Mouse (Mus musculus) myocyte (in vitro differentiated cells): ENCODE results near the gene 4933434E20Rik. TPM values are rescaled to one million over a fixed set of nuclear protein-coding genes. Genes with fewer than 3 reads are reported as not detected.
A peak's percentile ranks its signal among the peaks of the same experiment; 100 is the strongest.

Experiments
- H3K27me3 ChIP-seq: one replicate; pipeline ENCODE4 v1.6.1; 2011; ENCODE audit not compliant: control insufficient read depth, insufficient read depth, insufficient read length
- H3K36me3 ChIP-seq: one replicate; pipeline ENCODE4 v1.6.1; 2011; ENCODE audit not compliant: control insufficient read depth, insufficient read depth
- H3K4me2 ChIP-seq: one replicate; pipeline ENCODE4 v1.6.1; 2011; ENCODE audit warnings: low read depth, control low read depth
- H3K4me3 ChIP-seq: one replicate; pipeline ENCODE4 v1.5.1; 2011; ENCODE audit warnings: mild to moderate bottlenecking, control low read depth, moderate library complexity
- H3K79me2 ChIP-seq: one replicate; pipeline ENCODE4 v1.6.1; 2011; ENCODE audit not compliant: control insufficient read depth, insufficient read depth
- H3ac ChIP-seq: one replicate; pipeline ENCODE4 v1.6.1; 2011; ENCODE audit not compliant: control insufficient read depth, insufficient read length
- CEBPB ChIP-seq: IDR thresholded peaks from 2 replicates; pipeline ENCODE4 v1.6.1; 2011; ENCODE audit warnings: mild to moderate bottlenecking, moderate library complexity; ENCODE audit not compliant: poor library complexity, insufficient read depth, severe bottlenecking
- E2F4 ChIP-seq: IDR thresholded peaks from one replicate; pipeline ENCODE4 v1.6.1; 2011; ENCODE audit warnings: mild to moderate bottlenecking, control low read depth, moderate library complexity; ENCODE audit not compliant: insufficient read depth
- MAX ChIP-seq: IDR thresholded peaks from one replicate; pipeline ENCODE4 v1.6.1; 2011; ENCODE audit warnings: low read depth, mild to moderate bottlenecking, control low read depth
- MYOD1 ChIP-seq, 3 experiments: IDR thresholded peaks; one replicate each; pipeline ENCODE4 v1.6.1; 2011; ENCODE audit warnings: control low read depth in 2 of 3, low read depth in 2 of 3, mild to moderate bottlenecking in 2 of 3, moderate library complexity in 1 of 3; ENCODE audit not compliant: insufficient read length in 2 of 3, control insufficient read depth in 1 of 3
- MYOG ChIP-seq, 3 experiments: IDR thresholded peaks; one replicate each; pipeline ENCODE4 v1.6.1; 2011; ENCODE audit warnings: control low read depth in 2 of 3, low read depth in 2 of 3, mild to moderate bottlenecking in 2 of 3; ENCODE audit not compliant: insufficient read length in 2 of 3, control insufficient read depth in 1 of 3, insufficient read depth in 1 of 3
- POLR2A ChIP-seq: IDR thresholded peaks from one replicate; pipeline ENCODE4 v1.6.1; 2011; ENCODE audit warnings: low read depth, mild to moderate bottlenecking, control low read depth, moderate library complexity; ENCODE audit not compliant: insufficient read length
- POLR2AphosphoS2 ChIP-seq: IDR thresholded peaks from one replicate; pipeline ENCODE4 v1.6.1; 2011; ENCODE audit warnings: low read depth, control low read depth; ENCODE audit not compliant: insufficient read length
- REST ChIP-seq: IDR thresholded peaks from one replicate; pipeline ENCODE4 v1.6.1; 2011; ENCODE audit warnings: mild to moderate bottlenecking, control low read depth, moderate library complexity; ENCODE audit not compliant: insufficient read depth, insufficient read length
- SRF ChIP-seq: IDR thresholded peaks from one replicate; pipeline ENCODE4 v1.6.1; 2011; ENCODE audit warnings: low read depth; ENCODE audit not compliant: control insufficient read depth, insufficient read length
- TCF12 ChIP-seq: IDR thresholded peaks from one replicate; pipeline ENCODE4 v1.6.1; 2011; ENCODE audit warnings: mild to moderate bottlenecking, control low read depth; ENCODE audit not compliant: poor library complexity, insufficient read depth, severe bottlenecking
- TCF3 ChIP-seq: IDR thresholded peaks from one replicate; pipeline ENCODE4 v1.6.1; 2011; ENCODE audit warnings: low read depth, control low read depth; ENCODE audit not compliant: insufficient read length
- USF1 ChIP-seq: IDR thresholded peaks from one replicate; pipeline ENCODE4 v1.6.1; 2011; ENCODE audit warnings: low read depth, mild to moderate bottlenecking, control low read depth, moderate library complexity
- polyA plus RNA-seq: library from polyadenylated mRNA; unstranded; fragments of >200 nt; fragmentation: generic; extraction: Trizol; gene quantifications from one replicate; pipeline ENCODE4 v1.2.1, GENCODE M21; 2012; ENCODE audit warnings: missing spikeins

Gene 4933434E20Rik
- polyA plus RNA-seq, 1 experiment = 83.8 TPM

DNA sequence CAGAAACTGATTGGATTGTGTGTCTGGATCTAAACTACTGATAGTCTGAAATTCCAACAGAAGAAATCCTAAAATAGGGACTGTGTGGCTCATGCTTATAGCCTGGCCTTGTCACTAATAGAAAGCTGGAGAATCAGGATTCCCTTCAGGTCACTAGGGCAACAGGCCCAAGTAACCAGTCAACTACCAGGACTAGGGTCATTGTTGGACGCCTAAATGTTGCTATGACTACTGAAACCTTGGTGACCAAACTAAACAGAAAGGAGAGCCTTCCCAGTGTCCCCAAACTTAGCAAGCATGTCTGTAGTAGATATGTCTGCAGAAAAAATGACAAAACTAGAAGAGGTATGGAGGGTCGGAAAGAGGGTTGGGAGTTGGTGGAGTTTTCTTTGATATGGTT, 11.1 kb downstream of the 4933434E20Rik start:
- peaks cover 30% of the 10 kb centered on the region for H3K36me3 ChIP-seq
- TF ChIP-seq USF1 (no peak), TCF3 (no peak), POLR2AphosphoS2 (no peak), SRF (no peak), CEBPB (no peak), MYOG (IDR thresholded peaks at IDR 0.05; ENCODE audit: control insufficient read depth in 1 of 3, insufficient read depth in 1 of 3, insufficient read length in 2 of 3, low read depth in 2 of 3) (no peak), POLR2A (no peak), REST (no peak), MAX (no peak), MYOD1 (IDR thresholded peaks at IDR 0.05; ENCODE audit: control insufficient read depth in 1 of 3, insufficient read length in 2 of 3, low read depth in 2 of 3) (no peak), TCF12 (no peak), E2F4 (no peak)

DNA sequence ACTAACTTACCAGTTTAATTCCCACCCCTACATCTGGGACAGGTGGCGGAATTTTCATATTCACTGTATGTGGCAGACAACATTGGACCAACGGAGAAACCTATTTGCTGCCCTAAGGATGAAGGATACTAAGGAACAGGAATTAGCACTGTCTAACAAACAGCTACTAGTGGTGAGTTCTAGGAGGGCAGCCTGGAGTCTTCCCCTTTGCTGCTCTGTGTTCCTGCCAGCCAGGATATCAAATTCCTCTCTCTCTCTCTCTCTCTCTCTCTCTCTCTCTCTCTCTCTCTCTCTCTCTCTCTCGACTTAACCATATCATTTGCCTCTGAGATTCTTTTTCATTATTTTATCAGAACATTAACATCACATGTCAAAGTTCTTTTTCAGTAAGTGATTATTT, 12.9 kb downstream of the 4933434E20Rik start:
- TF ChIP-seq SRF (no peak), MYOD1 (IDR thresholded peaks at IDR 0.05; ENCODE audit: control insufficient read depth in 1 of 3, insufficient read length in 2 of 3, low read depth in 2 of 3) (no peak), MYOG (IDR thresholded peaks at IDR 0.05; ENCODE audit: control insufficient read depth in 1 of 3, insufficient read depth in 1 of 3, insufficient read length in 2 of 3, low read depth in 2 of 3) (no peak), POLR2A (no peak), REST (no peak), TCF12 (no peak), USF1 (no peak), MAX (no peak), POLR2AphosphoS2 (no peak), TCF3 (no peak), CEBPB (no peak), E2F4 (no peak)
- Histone ChIP-seq H3K27me3 (no peaks in the 10 kb centered on the region), H3K4me3 (no peak overlapping the region), H3K4me2 (no peak overlapping the region), H3K79me2 (no peaks in the 10 kb centered on the region), H3K36me3 (peaks cover 30% of the 10 kb centered on the region), H3ac (no peak overlapping the region)

More for the DNA sequence above, 11.1 kb downstream of the 4933434E20Rik start:
- Histone ChIP-seq H3ac (no peak overlapping the region), H3K27me3 (no peaks in the 10 kb centered on the region), H3K4me2 (no peak overlapping the region), H3K79me2 (no peaks in the 10 kb centered on the region), H3K4me3 (no peak overlapping the region)

DNA sequence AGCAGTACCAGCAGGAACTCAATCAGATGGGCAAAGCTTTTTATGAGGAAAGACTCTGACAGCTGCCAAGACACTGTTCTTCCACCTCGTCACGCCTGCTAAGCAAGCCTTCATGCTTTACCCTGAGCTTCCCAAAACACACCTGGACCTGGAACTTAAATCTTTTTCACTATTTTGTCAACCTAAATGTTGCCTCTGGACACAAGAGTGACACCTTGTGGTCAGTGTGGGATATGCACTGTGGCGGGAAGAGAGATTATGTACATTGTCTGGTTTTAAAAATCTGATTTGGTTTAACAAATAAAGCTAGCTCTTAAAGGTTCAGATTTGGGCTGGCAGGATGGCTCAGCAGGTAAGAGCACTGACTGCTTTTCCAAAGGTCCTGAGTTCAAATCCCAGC, 14.1 kb downstream of the 4933434E20Rik start:
- H3ac ChIP-seq = no peak overlapping the region
- TF ChIP-seq E2F4 (no peak), POLR2A (no peak), POLR2AphosphoS2 (no peak), USF1 (no peak)
- H3K27me3 ChIP-seq = no peaks in the 10 kb centered on the region
- H3K79me2 ChIP-seq = no peaks in the 10 kb centered on the region
- H3K4me3 ChIP-seq = no peak overlapping the region
- H3K4me2 ChIP-seq = no peak overlapping the region
- peaks cover 25% of the 10 kb centered on the region for H3K36me3 ChIP-seq

DNA sequence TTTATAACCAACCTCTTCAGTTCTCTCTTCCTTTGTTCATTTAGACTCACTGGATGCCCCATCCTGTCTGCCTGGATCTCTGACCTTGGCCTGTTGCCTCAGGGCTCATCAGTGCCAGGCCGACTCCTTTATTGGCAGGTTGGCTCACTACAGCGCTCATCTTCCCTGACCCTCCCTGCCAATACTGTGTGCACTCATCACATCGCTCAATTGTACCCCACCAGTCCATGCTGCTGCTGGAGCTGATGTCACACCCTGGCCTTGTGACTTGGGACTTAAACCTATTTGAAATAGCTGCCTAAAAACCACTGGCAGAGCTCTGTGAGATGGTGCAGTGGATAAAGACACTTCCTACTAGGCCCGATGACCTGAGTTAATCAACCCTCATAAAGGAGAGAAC, 16.4 kb downstream of the 4933434E20Rik start:
- no peak overlapping the region for H3ac ChIP-seq
- H3K36me3 ChIP-seq = peaks cover 6% of the 10 kb centered on the region
- H3K4me2 ChIP-seq = no peak overlapping the region
- H3K4me3 ChIP-seq = no peak overlapping the region
- TF ChIP-seq E2F4 (no peak), POLR2A (no peak), REST (no peak), SRF (no peak), USF1 (no peak), POLR2AphosphoS2 (peak; percentile 47)
- no peaks in the 10 kb centered on the region for H3K79me2 ChIP-seq
- no peaks in the 10 kb centered on the region for H3K27me3 ChIP-seq

DNA sequence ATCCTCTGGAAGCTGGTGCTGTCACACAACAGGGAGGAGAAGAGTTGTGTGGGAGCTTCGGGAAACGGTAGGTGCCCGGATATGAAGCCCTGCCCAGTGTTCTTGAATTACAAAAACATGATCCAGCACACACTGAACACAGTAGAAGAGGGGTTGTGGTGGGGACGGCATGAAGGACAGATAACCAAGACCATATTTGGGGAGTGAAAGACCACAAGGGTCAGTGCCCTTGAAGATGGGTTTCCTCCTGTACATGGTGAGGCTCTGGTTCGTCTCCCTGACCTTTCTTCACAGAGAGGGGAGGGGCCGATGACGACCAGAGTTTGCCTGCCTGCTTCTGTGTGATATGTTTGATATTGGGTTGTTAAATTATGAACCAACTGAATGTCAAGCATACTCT, 18.3 kb downstream of the 4933434E20Rik start:
- H3ac ChIP-seq = no peak overlapping the region
- H3K4me2 ChIP-seq = peak overlapping the region; percentile 51
- H3K27me3 ChIP-seq = no peaks in the 10 kb centered on the region
- no peaks in the 10 kb centered on the region for H3K79me2 ChIP-seq
- TF ChIP-seq MYOG (IDR thresholded peaks at IDR 0.05; ENCODE audit: control insufficient read depth in 1 of 3, insufficient read depth in 1 of 3, insufficient read length in 2 of 3, low read depth in 2 of 3) (no peak), SRF (peak; percentile 97)
- no peak overlapping the region for H3K4me3 ChIP-seq
- no peaks in the 10 kb centered on the region for H3K36me3 ChIP-seq

DNA sequence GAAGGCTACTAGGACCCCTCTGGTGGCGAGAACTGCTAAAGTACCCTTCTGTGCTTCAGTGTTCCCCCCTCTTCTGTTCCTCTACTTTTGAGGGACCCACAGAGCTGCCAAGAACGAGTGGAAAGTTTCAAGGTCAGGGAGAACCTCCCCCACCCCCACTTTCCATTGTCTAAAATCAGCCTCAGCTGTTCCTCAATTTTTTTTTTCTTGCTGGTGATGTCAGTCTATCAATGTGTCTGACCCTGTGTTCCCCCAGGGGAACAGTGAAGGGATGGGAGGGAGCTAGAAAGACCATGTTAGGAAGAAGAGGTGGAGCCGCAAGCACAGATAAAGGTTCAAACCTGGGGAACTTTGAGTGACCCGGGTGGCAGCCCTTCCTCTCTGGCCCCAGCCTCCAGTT, 20.9 kb downstream of the 4933434E20Rik start, which contains the start of gene Tpm3:
TSS of gene Tpm3 (plus strand) at position 356 of the 400 bp plus-strand sequence.
- Histone ChIP-seq H3K27me3 (no peaks in the 10 kb centered on the region), H3ac (no peak within 1 kb of the TSS), H3K4me2 (peak within 1 kb of the TSS; percentile 60), H3K36me3 (no peaks in the 10 kb centered on the region), H3K79me2 (no peaks in the 10 kb centered on the region), H3K4me3 (peak within 1 kb of the TSS; percentile 25)
- peak; percentile 62 for TF ChIP-seq TCF12
- TF ChIP-seq REST = no peak
- TF ChIP-seq MYOG (IDR thresholded peaks at IDR 0.05; ENCODE audit: control insufficient read depth in 1 of 3, insufficient read depth in 1 of 3, insufficient read length in 2 of 3, low read depth in 2 of 3) = peak in 2 of 3 experiments; percentile 8 to 67
- peak in 2 of 3 experiments; percentile 34 to 47 for TF ChIP-seq MYOD1 (IDR thresholded peaks at IDR 0.05; ENCODE audit: control insufficient read depth in 1 of 3, insufficient read length in 2 of 3, low read depth in 2 of 3)
- TF ChIP-seq USF1 = no peak
